Mouse (Mus musculus): ENCODE data around the gene Nans.

Nans gene

DNA sequence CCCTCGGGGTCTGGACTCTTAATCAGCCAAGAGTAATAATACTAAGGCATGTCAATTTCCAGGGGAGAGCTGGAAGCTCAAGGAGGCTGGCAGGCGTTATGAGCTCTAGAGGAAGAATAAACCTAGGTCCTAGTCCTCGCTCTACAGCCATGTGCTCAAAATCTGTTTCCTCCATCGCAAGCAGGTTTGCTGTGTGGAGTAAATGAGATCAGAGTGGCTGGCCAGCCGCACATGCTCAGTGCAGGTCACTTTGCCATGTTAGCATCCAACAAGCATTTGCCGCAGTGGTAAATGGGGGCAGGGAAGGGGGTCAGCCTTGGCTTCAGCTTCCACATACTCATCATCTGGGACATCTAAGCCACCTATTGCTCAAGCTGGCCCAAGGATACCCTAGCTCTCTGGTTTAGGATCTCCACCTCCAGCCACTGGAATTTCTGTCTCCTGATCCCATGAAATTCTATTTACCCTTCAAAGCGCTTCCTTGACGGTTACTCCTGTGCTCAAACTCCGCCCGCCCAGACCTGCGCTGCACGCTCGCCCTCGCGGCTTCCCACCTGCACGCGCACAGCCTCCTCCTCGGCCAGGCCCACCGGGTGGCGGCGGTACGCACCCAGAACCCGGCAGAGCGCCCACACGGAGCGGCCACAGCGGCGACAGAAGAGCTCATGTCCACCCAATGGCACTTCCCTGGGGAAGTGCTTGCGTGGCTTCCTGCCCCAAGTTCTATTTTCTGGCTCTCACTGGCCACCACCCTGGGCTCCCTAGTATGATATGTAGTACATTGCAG is 45.1 kb downstream of the Nans start:
- peak; percentile 10 for DNase-seq

GRCm38 (mm10) chr4:46535094-46535830 is 46.2 kb downstream of the Nans start:
- DNase-seq = no peak

GRCm38 (mm10) chr4:46535840-46536361 is 46.9 kb downstream of the Nans start, which contains the start of gene Trim14:
Trim14 (minus strand) TSS chr4:46536141.
- peak; percentile 38 for DNase-seq

GRCm38 (mm10) chr4:46539167-46539566 is 50.1 kb downstream of the Nans start:
- DNase-seq = no peak

GRCm38 (mm10) chr4:46541707-46542106 is 52.7 kb downstream of the Nans start:
- DNase-seq = no peak

GRCm38 (mm10) chr4:46543366-46544050 is 54.5 kb downstream of the Nans start:
- DNase-seq = no peak

DNA sequence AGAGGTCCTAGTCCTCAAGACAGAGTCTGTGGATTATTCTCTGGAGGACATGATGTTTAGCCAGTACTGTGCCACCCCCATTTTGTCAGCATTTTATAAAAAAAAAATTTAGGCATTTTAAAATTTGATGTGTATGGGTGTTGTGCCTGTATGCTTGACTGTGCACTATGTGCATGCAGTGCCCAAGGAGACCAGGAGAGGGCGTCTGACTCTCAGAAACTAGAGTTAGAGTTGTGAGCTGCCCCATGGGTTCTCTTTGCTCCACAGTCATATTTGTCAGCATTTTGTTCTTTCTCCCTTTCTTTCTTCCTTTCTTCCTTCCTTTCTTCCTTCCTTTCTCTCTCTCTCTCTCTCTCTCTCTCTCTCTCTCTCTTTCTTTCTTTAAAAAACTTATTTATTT is 55.3 kb downstream of the Nans start:
- no peak for DNase-seq

DNA sequence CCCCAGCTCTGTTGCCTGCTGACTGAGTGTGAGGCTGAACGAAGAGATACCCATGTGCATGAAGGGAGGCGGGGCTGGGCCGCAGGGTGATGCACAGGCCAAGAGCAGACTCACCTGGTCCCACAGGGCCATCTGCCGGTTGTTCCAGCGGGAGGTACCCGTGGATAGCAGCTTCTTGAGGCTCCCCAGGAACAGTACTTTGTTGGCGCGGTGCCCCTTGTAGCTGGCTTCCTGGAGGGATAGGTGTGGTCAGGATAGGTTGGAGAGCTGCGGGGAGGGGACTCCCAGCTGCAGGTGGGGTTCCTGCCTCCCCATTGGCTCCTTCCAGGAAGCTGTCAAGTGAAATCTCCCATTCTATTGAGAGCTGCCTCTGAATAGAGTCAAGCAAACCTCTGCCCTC is 56.5 kb downstream of the Nans start:
- DNase-seq = peak; percentile 21

DNA sequence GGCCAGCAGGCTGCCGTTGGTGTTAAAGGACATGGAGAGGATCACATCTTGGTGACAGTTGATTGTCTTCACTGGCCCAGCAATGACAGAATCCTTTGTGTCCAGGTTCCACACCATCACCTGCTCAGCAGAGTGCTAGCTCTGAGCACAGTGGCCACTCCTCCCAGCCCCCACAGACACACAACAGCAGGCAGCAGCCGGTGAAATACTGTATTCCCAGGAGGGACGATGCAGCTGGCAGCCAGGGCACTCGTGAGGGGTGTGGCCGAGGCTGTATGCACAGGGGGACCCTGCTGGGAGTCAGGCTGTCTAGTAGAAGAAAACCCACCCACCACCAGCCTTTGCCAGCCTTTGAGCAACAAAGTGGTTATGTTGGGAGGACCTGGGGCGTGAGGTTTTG is 57.7 kb downstream of the Nans start:
- no peak for DNase-seq

GRCm38 (mm10) chr4:46549979-46550378 is 60.9 kb downstream of the Nans start:
- DNase-seq = no peak

- no peak for DNase-seq
These were observed 61.4 kb downstream of the Nans start for GRCm38 (mm10) chr4:46550406-46550805.
